Mouse (Mus musculus) embryonic stem cell, embryonic (primary cell): Measurements from ENCODE around the gene Bsg.

Experiments used
- CTCF ChIA-PET, 4 experiments: fragments of 300-600 bp in 2 of 4; fragments of 350-600 bp in 2 of 4; sonication (Branson Sonifier 250); formaldehyde crosslinking; loops; one replicate each; lab custom pipeline; 2022; ENCODE audit warnings: inconsistent platforms in 2 of 4; lab: Charles Lee
- POLR2A ChIA-PET, 4 experiments: fragments of 300-600 bp in 2 of 4; fragments of 350-600 bp in 2 of 4; sonication (Branson Sonifier 250); formaldehyde crosslinking; loops; one replicate each; lab custom pipeline; 2022; ENCODE audit warnings: antibody characterized with exemption in 4 of 4, inconsistent platforms in 1 of 4; lab: Charles Lee

Bsg gene

DNA sequence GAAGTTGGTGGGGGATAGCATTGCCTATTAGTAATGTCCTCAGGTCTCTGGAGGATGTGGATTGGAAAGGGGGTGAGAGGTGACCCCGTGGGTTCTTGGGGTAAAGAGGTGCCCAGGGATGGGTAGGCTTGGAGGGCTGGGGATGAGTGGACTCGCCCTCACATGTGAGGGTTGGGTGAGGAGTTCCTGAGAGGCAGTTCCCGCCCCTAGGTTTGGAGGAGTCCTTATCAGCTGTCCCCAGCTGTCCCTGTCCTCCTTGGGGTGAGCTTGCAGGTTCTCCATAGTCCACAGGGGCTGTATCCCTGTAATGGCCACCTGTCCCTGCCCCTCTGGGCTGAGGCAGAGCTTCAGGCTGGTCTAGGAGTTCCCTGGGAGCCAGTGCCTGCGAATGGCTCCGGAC is 1.7 kb downstream of the Bsg start:
- CTCF ChIA-PET: interaction anchor here in 3 of 4 experiments (0.6 to 1.3 kb wide), 5 partner anchors 13 to 203 kb away, joined by 3 read pairs; partner anchors contain the start of gene Med16 (in 1 of the 3)
- POLR2A ChIA-PET: interaction anchor here in 3 of 4 experiments (0.6 to 8.4 kb wide), 25 partner anchors 8 to 159 kb away, joined by 3 to 197 read pairs (median 5); partner anchors contain the start of genes Cdc34 (in 2 of the 3), Gzmm (in 2 of the 3), Tpgs1 (in 2 of the 3) and Fgf22 (in 1 of the 3)

DNA sequence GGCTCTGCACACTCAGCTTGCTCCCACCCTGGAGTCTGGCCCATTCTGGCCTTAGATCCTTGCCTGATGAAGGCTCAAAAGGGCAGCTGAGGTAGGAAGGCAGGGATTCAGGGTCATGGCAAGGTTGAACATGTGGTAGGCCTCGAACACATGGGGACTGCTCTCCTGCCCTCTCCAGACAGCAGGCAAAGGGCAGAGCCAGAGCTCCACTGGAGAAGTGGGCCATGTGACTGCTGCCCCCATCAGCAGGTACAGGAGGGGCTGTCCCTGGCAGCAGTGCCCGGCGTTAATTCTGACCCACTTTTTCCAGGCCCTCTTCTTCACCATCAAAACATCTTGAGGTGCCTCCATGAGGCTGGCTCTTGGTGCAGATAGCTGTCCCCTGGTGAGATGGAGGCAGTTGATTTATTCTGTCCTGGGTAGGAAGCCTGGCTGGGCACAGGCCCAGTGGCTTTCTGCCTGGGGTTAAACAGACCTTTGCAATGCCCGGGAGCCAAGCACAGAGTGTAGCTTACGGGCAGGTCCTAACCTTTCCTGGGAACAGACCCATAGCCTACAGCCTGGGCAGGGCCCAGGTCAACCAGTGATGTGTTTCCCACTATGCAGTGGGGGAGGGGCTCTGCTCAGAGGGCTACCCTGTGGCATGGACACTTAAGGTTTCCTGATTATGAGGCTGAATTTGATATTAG is 2.3 kb downstream of the Bsg start:
- POLR2A ChIA-PET: interaction anchor here in 3 of 4 experiments (0.6 to 8.4 kb wide), 20 partner anchors 8 to 131 kb away, joined by 3 to 197 read pairs (median 7); partner anchors contain the start of genes Cdc34 (in 2 of the 3), Gzmm (in 2 of the 3), Tpgs1 (in 2 of the 3) and Fgf22 (in 1 of the 3)
- CTCF ChIA-PET: interaction anchor here in 3 of 4 experiments (0.5 to 3.4 kb wide), 8 partner anchors 11 to 184 kb away, joined by 3 to 12 read pairs (median 3); partner anchors contain the start of gene Cfd (in 1 of the 3)

DNA sequence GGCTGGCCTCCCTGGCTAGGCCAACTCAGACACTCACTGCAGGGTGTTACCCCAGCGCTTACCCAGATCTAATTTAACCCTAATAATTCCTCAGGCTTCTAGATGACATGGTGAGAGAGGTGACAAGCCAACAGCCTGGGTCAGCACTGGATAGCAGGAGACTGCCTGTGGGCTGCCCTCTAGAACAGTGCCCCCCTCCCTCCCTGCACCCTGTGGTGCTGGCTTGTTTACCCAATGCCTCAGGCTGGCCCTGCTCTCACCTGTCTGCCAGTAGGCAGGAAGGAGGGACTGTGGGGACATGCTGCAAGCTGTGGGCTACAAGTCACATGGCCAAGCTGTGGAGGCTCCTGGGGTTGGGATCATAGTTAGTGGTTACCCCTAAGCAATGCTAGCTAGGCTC is 2.9 kb downstream of the Bsg start:
- ChIA-PET CTCF (interaction anchor here in 2 of 4 experiments (0.5 to 3.4 kb wide), 8 partner anchors 11 to 184 kb away, joined by 3 to 12 read pairs (median 3); partner anchors contain the start of genes Cdc34 (in 1 of the 2), Cfd (in 1 of the 2) and Polrmt (in 1 of the 2)), POLR2A (interaction anchor here (0.5 to 8.4 kb wide), 21 partner anchors 9 to 154 kb away, joined by 3 to 197 read pairs (median 4); partner anchors contain the start of genes Cdc34 (in 2 of the 4), Gzmm (in 2 of the 4), Polrmt (in 2 of the 4) and Tpgs1 (in 2 of the 4))

DNA sequence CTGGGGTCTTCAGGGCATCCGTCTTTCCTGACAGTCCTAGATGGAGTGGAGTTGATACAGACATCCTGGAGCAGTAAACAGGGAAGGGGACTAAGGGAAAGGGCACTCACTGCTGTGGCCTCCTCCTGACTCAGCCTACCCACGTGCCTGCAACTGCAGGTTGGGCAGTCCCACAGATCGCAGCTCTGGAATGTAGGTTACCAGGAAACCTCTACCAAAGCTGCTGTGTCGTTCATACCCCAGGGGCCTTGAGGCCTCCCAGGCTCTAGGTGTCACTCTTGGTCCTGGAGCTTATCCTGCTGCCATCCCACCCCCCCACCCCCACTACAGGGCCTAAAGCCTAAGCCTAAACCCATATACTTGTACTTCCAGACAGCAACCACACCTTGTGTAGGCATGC is 3.5 kb downstream of the Bsg start:
- POLR2A ChIA-PET: interaction anchor here (0.5 to 8.4 kb wide), 29 partner anchors 10 to 277 kb away, joined by 3 to 197 read pairs (median 4); partner anchors contain the start of genes Cdc34 (in 2 of the 4), Gzmm (in 2 of the 4), Tpgs1 (in 2 of the 4) and Fgf22 (in 1 of the 4)
- CTCF ChIA-PET: interaction anchor here in 2 of 4 experiments (0.6 to 3.4 kb wide), 8 partner anchors 10 to 113 kb away, joined by 3 to 12 read pairs (median 3); partner anchors contain the start of genes Cdc34 (in 1 of the 2) and Polrmt (in 1 of the 2)

GRCm38 (mm10) chr10:79708668-79709067 is 4.4 kb downstream of the Bsg start:
- ChIA-PET POLR2A (interaction anchor here in 2 of 4 experiments (0.7 to 8.4 kb wide), 24 partner anchors 8 to 276 kb away, joined by 3 to 197 read pairs (median 4); partner anchors contain the start of genes Cdc34 (in 2 of the 2), Gzmm (in 2 of the 2), Tpgs1 (in 2 of the 2) and Madcam1 (in 1 of the 2)), CTCF (interaction anchor here in 3 of 4 experiments (0.8 to 3.4 kb wide), 9 partner anchors 9 to 93 kb away, joined by 3 to 12 read pairs (median 4); partner anchors contain the start of gene Polrmt (in 1 of the 3))

DNA sequence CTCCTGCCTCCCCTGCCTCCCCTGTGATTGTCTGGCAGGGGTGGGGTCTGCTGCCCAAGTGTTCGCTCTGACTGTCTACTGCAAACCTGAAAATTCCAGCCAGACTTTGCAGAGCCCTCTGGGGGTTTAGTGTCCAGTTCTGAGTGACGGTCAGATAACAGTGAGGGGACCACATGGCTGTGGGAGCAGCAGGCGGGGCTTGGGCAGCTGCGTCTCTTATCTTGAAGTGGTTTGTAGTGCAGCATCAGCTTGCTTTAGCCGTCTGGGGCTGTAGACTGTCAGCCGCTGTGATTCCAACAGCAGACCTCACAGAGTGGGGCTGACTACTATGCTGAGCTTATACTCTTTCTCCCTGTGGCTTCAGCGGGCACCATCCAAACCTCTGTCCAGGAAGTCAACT is 5.0 kb downstream of the Bsg start:
- CTCF ChIA-PET: interaction anchor here in 3 of 4 experiments (0.6 to 3.4 kb wide), 14 partner anchors 9 to 114 kb away, joined by 3 to 12 read pairs (median 4); partner anchors contain the start of gene Polrmt (in 1 of the 3)
- POLR2A ChIA-PET: interaction anchor here in 2 of 4 experiments (0.6 to 8.4 kb wide), 20 partner anchors 9 to 668 kb away, joined by 3 to 197 read pairs (median 4); partner anchors contain the start of genes C2cd4c (in 2 of the 2), Gzmm (in 2 of the 2), Tpgs1 (in 2 of the 2) and Cdc34 (in 1 of the 2)

DNA sequence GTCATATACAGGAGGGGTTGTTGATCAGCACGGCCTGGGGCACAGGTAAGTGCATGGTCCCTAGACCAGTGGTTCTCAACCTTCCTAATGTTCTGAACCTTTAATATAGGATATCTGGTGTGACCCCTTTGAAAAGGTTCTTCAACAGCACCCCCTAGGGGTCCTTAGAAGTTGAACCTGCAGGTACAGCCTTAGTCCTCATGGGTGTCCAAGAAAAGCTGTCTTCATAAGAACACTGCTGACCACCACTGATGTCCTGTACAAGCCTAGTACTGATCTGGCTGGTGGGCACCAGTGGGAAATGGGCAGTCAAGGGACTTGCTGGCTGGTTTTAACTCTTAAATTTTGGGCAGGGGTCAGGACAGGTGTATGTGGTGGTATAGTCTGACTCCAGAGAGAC is 7.7 kb downstream of the Bsg start:
- POLR2A ChIA-PET: interaction anchor here in 3 of 4 experiments (0.6 to 2.5 kb wide), 10 partner anchors 8 to 1889 kb away, joined by 3 to 9 read pairs (median 3); partner anchors contain the start of genes Bsg (in 1 of the 3), Polrmt (in 1 of the 3) and Ptbp1 (in 1 of the 3)

DNA sequence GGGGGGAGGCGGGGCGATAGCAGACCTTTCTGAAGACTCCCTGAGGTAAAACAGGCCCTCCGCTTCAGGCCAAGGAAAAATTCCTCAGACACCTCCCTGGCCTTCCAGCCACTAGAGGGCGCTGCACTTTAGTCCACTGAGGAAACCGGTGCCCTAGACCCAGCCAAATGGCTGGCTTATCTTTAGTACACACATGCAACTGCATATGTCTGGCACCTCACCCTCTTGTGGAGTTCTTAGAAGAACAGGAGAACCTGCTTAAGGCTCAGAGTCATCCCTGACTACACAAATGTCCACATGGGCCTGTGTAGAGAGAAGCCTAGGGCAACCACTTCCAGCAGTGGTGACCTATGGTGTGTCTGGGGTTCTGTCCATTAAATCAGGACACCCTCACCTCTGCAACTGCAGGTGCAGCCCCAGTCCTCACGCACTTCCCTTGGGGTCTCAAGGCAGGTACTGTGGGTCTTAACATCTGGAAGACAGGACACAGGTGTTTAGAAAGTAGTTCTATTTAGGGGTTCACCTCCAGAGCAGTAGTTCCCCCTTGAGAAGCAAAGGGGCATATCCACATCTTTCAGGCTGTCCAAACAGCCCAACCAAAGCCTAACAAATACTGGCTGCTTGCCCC is 8.3 kb downstream of the Bsg start:
- ChIA-PET CTCF (interaction anchor here (0.5 to 1.0 kb wide), 33 partner anchors 9 to 557 kb away, joined by 3 to 10 read pairs (median 4); partner anchors contain the start of genes Bsg (in 1 of the 4), Cdc34 (in 1 of the 4), Madcam1 (in 1 of the 4) and Palm (in 1 of the 4)), POLR2A (interaction anchor here in 3 of 4 experiments (0.6 to 3.2 kb wide), 12 partner anchors 9 to 1889 kb away, joined by 3 to 20 read pairs (median 4); partner anchors contain the start of genes Bsg (in 1 of the 3), Gzmm (in 1 of the 3), Polrmt (in 1 of the 3) and Ptbp1 (in 1 of the 3))

More for the DNA sequence above, 7.7 kb downstream of the Bsg start:
- CTCF ChIA-PET: interaction anchor here (0.5 to 1.2 kb wide), 38 partner anchors 8 to 557 kb away, joined by 3 to 10 read pairs (median 4); partner anchors contain the start of genes Madcam1 (in 2 of the 4), Bsg (in 1 of the 4), Cdc34 (in 1 of the 4) and Palm (in 1 of the 4)

- POLR2A ChIA-PET: interaction anchor here in 3 of 4 experiments (0.6 to 3.2 kb wide), 7 partner anchors 8 to 147 kb away, joined by 3 to 20 read pairs (median 7); partner anchors contain the start of genes Bsg (in 1 of the 3) and Gzmm (in 1 of the 3)
Observed at GRCm38 (mm10) chr10:79713163-79713562, 8.9 kb downstream of the Bsg start.

DNA sequence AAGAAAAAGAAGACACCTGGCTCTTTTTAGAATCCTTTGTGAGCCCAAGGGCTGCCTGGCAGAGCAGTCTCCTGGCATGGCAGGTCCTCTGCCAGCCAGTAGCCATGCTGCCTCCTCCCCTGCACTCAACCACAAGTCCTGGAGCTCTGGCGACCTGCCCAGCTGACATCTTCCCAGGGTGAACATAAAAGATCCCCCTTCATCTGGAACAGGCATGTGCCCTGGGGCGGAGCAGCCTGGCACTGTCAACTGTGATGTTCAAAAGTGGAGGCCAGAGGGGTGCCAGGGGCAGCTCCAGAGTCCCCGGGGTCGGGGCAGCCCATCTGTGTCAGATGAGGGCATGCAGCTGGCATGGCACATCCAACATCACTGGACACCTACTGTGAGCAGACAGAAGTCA is 10.7 kb downstream of the Bsg start:
- POLR2A ChIA-PET: interaction anchor here in 3 of 4 experiments (0.9 to 3.2 kb wide), 19 partner anchors 9 to 145 kb away, joined by 3 to 25 read pairs (median 6); partner anchors contain the start of genes Bsg (in 2 of the 3), Gzmm (in 1 of the 3) and Polrmt (in 1 of the 3)

More at GRCm38 (mm10) chr10:79713163-79713562, 8.9 kb downstream of the Bsg start:
- CTCF ChIA-PET: no interaction called here

DNA sequence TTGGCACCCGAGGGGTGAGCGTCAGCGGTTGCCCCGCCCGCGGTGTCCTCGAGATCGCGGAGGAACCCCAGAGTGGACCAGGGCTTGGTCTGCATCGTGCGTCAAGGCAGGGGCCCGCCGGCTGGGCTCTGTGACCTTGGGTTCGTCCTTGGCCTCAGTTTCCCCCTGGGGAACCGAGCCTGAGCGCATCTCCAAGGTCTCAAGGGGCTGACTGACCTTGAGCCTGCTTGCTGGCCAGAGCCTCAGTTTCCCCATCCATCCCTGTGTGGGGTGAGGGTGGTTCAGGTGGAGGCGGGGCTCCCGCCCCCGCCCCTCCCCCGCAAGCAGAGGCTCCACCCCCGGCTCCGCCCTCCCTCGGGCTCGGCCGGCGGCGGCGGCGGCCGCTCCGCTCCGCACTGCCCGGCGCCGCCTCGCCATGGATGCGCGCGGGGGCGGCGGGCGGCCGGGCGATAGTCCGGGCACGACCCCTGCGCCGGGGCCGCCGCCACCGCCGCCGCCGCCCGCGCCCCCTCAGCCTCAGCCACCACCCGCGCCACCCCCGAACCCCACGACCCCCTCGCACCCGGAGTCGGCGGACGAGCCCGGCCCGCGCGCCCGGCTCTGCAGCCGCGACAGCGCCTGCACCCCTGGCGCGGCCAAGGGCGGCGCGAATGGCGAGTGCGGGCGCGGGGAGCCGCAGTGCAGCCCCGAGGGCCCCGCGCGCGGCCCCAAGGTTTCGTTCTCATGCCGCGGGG is 12.1 kb downstream of the Bsg start, which contains the start of gene Hcn2:
Hcn2 (plus strand) TSS at position 381 of the 734 bp plus-strand sequence.
- POLR2A ChIA-PET: interaction anchor here in 2 of 4 experiments (1.0 to 2.4 kb wide), 2 partner anchors 12 to 13 kb away, joined by 3 to 14 read pairs; partner anchors contain the start of gene Bsg (in 1 of the 2)
- CTCF ChIA-PET: interaction anchor here in 1 of 4 experiments (1.8 to 2.2 kb wide), 3 partner anchors 8 to 21 kb away, joined by 5 to 12 read pairs (median 6); no protein-coding TSS in a partner anchor

More for the DNA sequence above, 10.7 kb downstream of the Bsg start:
- CTCF ChIA-PET: interaction anchor here in 3 of 4 experiments (0.6 to 1.6 kb wide), 7 partner anchors 11 to 81 kb away, joined by 3 to 5 read pairs (median 4); partner anchors contain the start of gene Bsg (in 3 of the 3)

- ChIA-PET POLR2A (interaction anchor here in 3 of 4 experiments (1.0 to 2.4 kb wide), 3 partner anchors 12 to 13 kb away, joined by 3 to 14 read pairs (median 8); partner anchors contain the start of gene Bsg (in 2 of the 3)), CTCF (interaction anchor here in 1 of 4 experiments (1.8 to 2.2 kb wide), 3 partner anchors 8 to 21 kb away, joined by 5 to 12 read pairs (median 6); no protein-coding TSS in a partner anchor)
Observed at GRCm38 (mm10) chr10:79716988-79717355, 12.7 kb downstream of the Bsg start.

GRCm38 (mm10) chr10:79717640-79718357 is 13.5 kb downstream of the Bsg start:
- CTCF ChIA-PET: interaction anchor here (0.6 to 2.2 kb wide), 21 partner anchors 8 to 209 kb away, joined by 3 to 14 read pairs (median 5); partner anchors contain the start of genes Arid3a (in 1 of the 4) and Bsg (in 1 of the 4)
- POLR2A ChIA-PET: interaction anchor here in 3 of 4 experiments (0.5 to 2.8 kb wide), 36 partner anchors 8 to 450 kb away, joined by 3 to 21 read pairs (median 5); partner anchors contain the start of genes Bsg (in 3 of the 3), Polrmt (in 2 of the 3), Ptbp1 (in 2 of the 3) and Cdc34 (in 1 of the 3)

DNA sequence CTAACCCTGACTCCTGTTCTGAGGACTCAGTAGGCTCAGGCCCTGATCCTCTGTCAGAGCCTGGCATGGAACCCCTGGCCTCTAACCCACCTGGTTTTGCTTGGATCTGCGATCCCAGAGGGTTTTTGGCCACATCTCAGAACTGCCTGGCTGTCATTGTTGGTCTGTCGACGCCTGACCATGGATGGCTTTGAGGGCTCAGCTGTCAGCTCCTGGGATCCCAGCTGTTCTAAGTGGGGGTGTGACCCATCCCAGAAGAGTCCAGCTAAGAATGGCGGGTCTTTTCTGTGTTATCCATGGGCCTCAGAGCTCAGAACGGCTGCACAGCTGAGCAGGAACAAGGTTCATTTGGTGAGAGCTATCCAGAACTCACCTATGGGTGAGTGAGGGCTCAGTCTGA is 16.8 kb downstream of the Bsg start:
- CTCF ChIA-PET: interaction anchor here in 3 of 4 experiments (0.5 to 1.3 kb wide), 3 partner anchors 9 to 80 kb away, joined by 3 to 4 read pairs (median 4); no protein-coding TSS in a partner anchor
- POLR2A ChIA-PET: interaction anchor here in 2 of 4 experiments (1.0 to 2.1 kb wide), 3 partner anchors 12 to 133 kb away, joined by 3 to 6 read pairs (median 5); partner anchors contain the start of genes Bsg (in 1 of the 2) and Ptbp1 (in 1 of the 2)
